ENCODE assay signal across 20 mouse cellular contexts in genomic region chr2:130260822-130261221, GRCm38 (mm10). TPM values are rescaled to one million over a fixed set of nuclear protein-coding genes. Genes with fewer than 3 reads are reported as not detected.
"Had no signal": no experiment of that assay in that cellular context is flagged by ENCODE, and none has a peak within 500 bp of the region (broad histone marks: within the 10 kb centered on the region; RNA-seq: fewer than 3 reads in every experiment).

No protein-coding gene starts in this region.

- ATAC-seq: midbrain, embryonic 15.5 days had no signal

- H3K36me3 ChIP-seq: midbrain, embryonic 10.5 days; midbrain, embryonic 12.5 days; midbrain, embryonic 15.5 days; neural tube, embryonic 13.5 days; neural tube, embryonic 15.5 days had no signal

- H3K27ac ChIP-seq: midbrain, embryonic 10.5 days; midbrain, embryonic 12.5 days; midbrain, embryonic 15.5 days; neural tube, embryonic 13.5 days; neural tube, embryonic 15.5 days had no signal

- H3K9ac ChIP-seq: lung, embryonic 14.5 days; midbrain, embryonic 12.5 days; midbrain, embryonic 15.5 days; neural tube, embryonic 13.5 days; neural tube, embryonic 15.5 days had no signal

- H3K9me3 ChIP-seq: midbrain, embryonic 10.5 days; midbrain, embryonic 12.5 days; midbrain, embryonic 15.5 days; neural tube, embryonic 13.5 days; neural tube, embryonic 15.5 days had no signal

- DNase-seq: lung, adult 18-20 months; lung, embryonic 14.5 days; lung, postnatal 10 days; lung, postnatal 4 days; retina, postnatal 1 day; right cerebral cortex, adult 18-20 months; right cerebral cortex, postnatal 25 days; right cerebral cortex, postnatal 4 days; spleen, adult 18-20 months; thymus, adult 18-20 months; thymus, postnatal 14 days; thymus, postnatal 36 days had no signal

- H3K27me3 ChIP-seq: midbrain, embryonic 12.5 days; midbrain, embryonic 15.5 days; neural tube, embryonic 13.5 days; neural tube, embryonic 15.5 days had no signal

- H3K4me1 ChIP-seq: midbrain, embryonic 10.5 days; midbrain, embryonic 12.5 days; midbrain, embryonic 15.5 days; neural tube, embryonic 13.5 days; neural tube, embryonic 15.5 days had no signal

- H3K4me3 ChIP-seq: midbrain, embryonic 10.5 days; midbrain, embryonic 12.5 days; midbrain, embryonic 15.5 days; myocyte; neural tube, embryonic 13.5 days; neural tube, embryonic 15.5 days had no signal

- H3K4me2 ChIP-seq: lung, embryonic 14.5 days; midbrain, embryonic 12.5 days; midbrain, embryonic 15.5 days; neural tube, embryonic 13.5 days; neural tube, embryonic 15.5 days had no signal

RNA-seq across cellular contexts. Expression of gene Ebf4, which starts 34.1 kb away (rescaled TPM):
- total RNA-seq: megakaryocyte, adult 5-6 weeks; megakaryocyte-erythroid progenitor cell, adult 5-6 weeks had no signal
